Mouse (Mus musculus) kidney, adult 18-20 months (tissue): Measurements from ENCODE around the gene Nrd1.

ENCODE experiments used
- DNase-seq: peaks from one replicate; pipeline ENCODE4 v3.0.0; 2021

Gene Nrd1

GRCm38 (mm10) chr4:109102574-109102973 is 102.1 kb downstream of the Nrd1 start:
- DNase-seq = no peak

DNA sequence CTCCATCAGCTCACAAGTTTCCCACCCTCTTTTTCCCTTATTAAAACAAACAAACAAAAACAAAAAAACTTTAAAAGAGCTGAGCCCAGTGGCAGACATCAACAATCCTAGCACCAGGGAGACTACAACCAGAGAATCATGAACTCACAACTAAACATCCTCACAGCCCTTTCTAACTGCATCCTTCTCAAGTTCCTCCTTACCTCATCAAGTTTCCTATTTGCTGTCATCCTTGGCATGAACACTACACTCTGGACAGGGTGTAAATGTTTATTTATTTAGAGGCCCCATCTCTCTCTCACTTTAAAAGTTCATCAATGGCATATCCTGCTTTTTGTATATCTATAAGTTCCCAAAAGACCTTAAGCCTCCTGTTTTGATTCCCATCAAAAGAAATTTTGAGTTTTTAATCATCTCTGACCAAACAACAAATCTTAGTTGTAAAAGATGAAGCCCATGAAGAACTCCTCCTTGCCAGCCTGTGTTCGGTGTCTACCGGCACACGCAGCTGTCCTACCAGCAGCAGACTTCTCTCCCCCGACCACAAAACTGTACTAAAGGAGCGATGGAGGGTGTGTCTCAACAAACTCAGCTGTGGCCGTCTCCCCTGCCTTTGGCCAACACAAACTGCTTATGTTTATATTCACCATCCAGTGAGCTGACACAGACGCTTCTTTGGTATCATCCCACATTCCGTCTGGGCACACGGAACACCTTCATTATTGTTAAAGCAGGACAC is 102.9 kb downstream of the Nrd1 start:
- no peak for DNase-seq

DNA sequence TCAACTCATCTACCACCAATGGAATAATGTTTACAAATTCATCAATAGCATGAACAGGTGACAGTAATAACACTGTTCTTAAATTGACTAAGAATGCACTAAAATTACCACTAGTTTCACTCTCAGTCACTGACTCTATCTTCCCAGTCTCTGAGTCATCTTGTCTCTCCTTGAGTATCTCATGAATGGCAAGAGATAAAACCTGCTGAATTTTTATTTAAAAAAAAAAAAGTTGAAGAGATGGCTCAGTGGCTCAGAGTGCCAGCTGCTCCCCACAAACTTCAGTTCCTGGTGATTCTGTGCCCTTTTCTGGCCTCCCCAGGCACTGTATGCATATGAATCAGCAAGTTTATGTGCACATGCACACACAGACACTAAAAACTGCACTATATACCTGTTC is 104.8 kb downstream of the Nrd1 start:
- DNase-seq = no peak

DNA sequence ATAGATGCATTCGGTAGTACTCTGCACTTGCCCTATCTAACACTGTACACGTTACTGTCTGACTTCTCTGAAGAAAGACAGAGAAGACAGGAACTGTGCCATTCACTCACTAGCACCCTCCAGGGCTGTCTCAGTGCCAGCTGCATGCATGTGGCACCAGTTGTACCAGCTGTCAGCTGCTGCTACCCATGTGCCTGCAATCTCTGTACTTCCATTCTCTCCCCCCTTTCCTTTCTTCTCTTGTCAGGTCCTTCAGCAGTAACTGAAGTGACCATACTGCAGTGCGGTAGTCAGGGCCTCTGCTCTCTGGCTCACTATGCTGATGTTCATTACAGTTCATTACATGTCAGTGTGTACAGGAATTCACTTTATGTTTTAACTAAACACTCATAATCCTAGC is 105.6 kb downstream of the Nrd1 start:
- peak; percentile 33 for DNase-seq

- no peak for DNase-seq
These were observed 106.1 kb downstream of the Nrd1 start for GRCm38 (mm10) chr4:109106594-109106993.

- no peak for DNase-seq
These were observed 108.6 kb downstream of the Nrd1 start for GRCm38 (mm10) chr4:109109012-109109411.

DNA sequence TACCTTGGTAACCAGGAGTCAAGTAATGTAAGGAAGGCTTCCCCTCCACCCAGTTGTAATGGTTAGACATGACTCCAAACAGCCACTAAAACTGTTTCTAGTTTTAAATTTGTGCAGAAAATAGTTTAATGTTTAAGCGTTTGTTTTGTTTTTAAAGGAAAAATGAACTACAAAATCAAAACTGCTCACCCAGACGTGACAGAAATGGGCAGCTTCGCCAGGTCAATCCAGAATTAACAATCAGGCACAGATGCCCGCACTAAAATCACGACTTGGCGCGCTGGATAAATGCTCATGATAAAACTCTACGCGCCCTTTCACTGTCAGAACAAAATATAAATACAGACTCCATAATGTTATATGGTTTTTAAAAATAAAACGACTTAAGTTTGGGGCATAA is 109.2 kb downstream of the Nrd1 start:
- peak; percentile 42 for DNase-seq

GRCm38 (mm10) chr4:109110978-109111377 is 110.5 kb downstream of the Nrd1 start:
- DNase-seq = no peak
